Mouse (Mus musculus) spleen, adult 2 months (tissue): ENCODE data around the gene C030005K15Rik. TPM values are rescaled to one million over a fixed set of nuclear protein-coding genes. Genes with fewer than 3 reads are reported as not detected.

Experiments used
- DNase-seq, 2 experiments: peaks; one replicate each; pipeline versions ENCODE4 v3.0.0 to v3.0.0-alpha.2; 2012 to 2021; ENCODE audit warnings: low spot score in 2 of 2, low read depth in 1 of 2
- H3K27ac ChIP-seq: fragments of 200-500 bp; 2 replicates; pipeline ENCODE4 v1.5.1; 2012; ENCODE audit warnings: low read length, inconsistent platforms; ENCODE audit not compliant: insufficient read depth
- H3K27me3 ChIP-seq: fragments of 200-500 bp; 2 replicates; pipeline ENCODE4 v1.6.1; 2012; ENCODE audit warnings: mild to moderate bottlenecking, moderate library complexity, low read length, inconsistent platforms; ENCODE audit not compliant: control insufficient read depth, insufficient read depth
- H3K36me3 ChIP-seq: fragments of 200-500 bp; 2 replicates; pipeline ENCODE4 v1.6.1; 2012; ENCODE audit warnings: mild to moderate bottlenecking, low read length, inconsistent platforms; ENCODE audit not compliant: control insufficient read depth, insufficient read depth
- H3K4me1 ChIP-seq: fragments of 200-500 bp; 2 replicates; pipeline ENCODE4 v1.6.1; 2011; ENCODE audit warnings: inconsistent platforms; ENCODE audit not compliant: control insufficient read depth, insufficient read depth, insufficient read length
- H3K4me3 ChIP-seq: fragments of 200-500 bp; 2 replicates; pipeline ENCODE4 v1.5.1; 2011; ENCODE audit warnings: mild to moderate bottlenecking, inconsistent platforms; ENCODE audit not compliant: insufficient read depth, insufficient read length; ENCODE audit errors: extremely low read depth
- CTCF ChIP-seq: fragments of 200-500 bp; IDR thresholded peaks from 2 replicates; pipeline ENCODE4 v1.5.1; 2011; ENCODE audit warnings: mild to moderate bottlenecking, inconsistent platforms; ENCODE audit not compliant: insufficient read depth, insufficient read length, insufficient replicate concordance; ENCODE audit errors: extremely low read depth
- POLR2A ChIP-seq: fragments of 200-500 bp; IDR thresholded peaks from 2 replicates; pipeline ENCODE4 v1.6.1; 2011; ENCODE audit warnings: low read depth, low read length, inconsistent platforms
- WGBS: fragments of 180-500 bp; shearing (Covaris S2); methylation state at CpG from one replicate; pipeline ENCODE4 v1.1.7; 2018; 5-methylcytosine and 5-hydroxymethylcytosine counted together
- polyA plus RNA-seq: library from polyadenylated mRNA; depleted of rRNA; stranded (reverse); fragments of >200 nt; gene quantifications from 2 replicates; pipeline ENCODE4 v1.2.3, GENCODE M21; 2012

The C030005K15Rik gene
- polyA plus RNA-seq, 1 experiment = not detected

DNA sequence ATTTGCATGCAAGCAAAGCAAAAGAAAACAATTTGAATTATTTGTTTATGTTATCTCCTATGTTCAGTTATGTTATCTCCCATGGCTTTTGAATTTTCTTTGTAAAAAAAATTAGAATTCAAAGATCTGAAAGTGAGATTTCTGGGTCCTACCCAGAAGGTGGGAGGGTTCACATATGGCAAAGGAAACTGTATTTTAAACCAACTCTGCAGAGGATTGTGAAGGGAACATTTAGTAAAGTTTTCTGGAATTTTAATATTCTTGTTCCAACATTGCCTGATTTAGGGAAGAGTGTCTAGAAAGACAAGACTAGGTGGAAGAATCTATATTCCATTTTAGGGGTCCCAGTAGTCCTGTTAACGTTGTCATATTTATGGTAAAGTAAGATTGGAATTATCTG lies 9.3 kb downstream of the C030005K15Rik start:
- Histone ChIP-seq H3K36me3 (no peaks in the 10 kb centered on the region), H3K27me3 (no peaks in the 10 kb centered on the region), H3K27ac (no peak overlapping the region), H3K4me3 (no peak overlapping the region), H3K4me1 (no peaks in the 10 kb centered on the region)
- no peak for DNase-seq
- 72% methylated on average over 1 of the region's 1 CpGs for WGBS
- no peak for TF ChIP-seq CTCF
- no peak for TF ChIP-seq POLR2A

- Histone ChIP-seq H3K27ac (no peak overlapping the region), H3K4me3 (no peak overlapping the region), H3K36me3 (no peaks in the 10 kb centered on the region), H3K4me1 (no peaks in the 10 kb centered on the region), H3K27me3 (no peaks in the 10 kb centered on the region)
- TF ChIP-seq CTCF (no peak), POLR2A (no peak)
- 92% methylated on average over 3 of the region's 3 CpGs for WGBS
- no peak for DNase-seq
These were observed 11.2 kb downstream of the C030005K15Rik start for GRCm38 (mm10) chr10:97715289-97715906.

- DNase-seq = no peak
- Histone ChIP-seq H3K4me3 (no peak overlapping the region), H3K36me3 (no peaks in the 10 kb centered on the region), H3K27ac (no peak overlapping the region), H3K27me3 (no peaks in the 10 kb centered on the region), H3K4me1 (no peaks in the 10 kb centered on the region)
- TF ChIP-seq POLR2A (no peak), CTCF (no peak)
- 76% methylated on average over 4 of the region's 4 CpGs for WGBS
These were observed 12.0 kb downstream of the C030005K15Rik start for GRCm38 (mm10) chr10:97714584-97714983.

- 4% methylated on average over 5 of the region's 5 CpGs for WGBS
- Histone ChIP-seq H3K27ac (no peak overlapping the region), H3K4me1 (no peaks in the 10 kb centered on the region), H3K36me3 (no peaks in the 10 kb centered on the region), H3K27me3 (no peaks in the 10 kb centered on the region), H3K4me3 (no peak overlapping the region)
- DNase-seq = no peak
- TF ChIP-seq POLR2A (no peak), CTCF (peak; percentile 38; the same call in 1 of the 2 replicates)
These were observed 13.9 kb downstream of the C030005K15Rik start for GRCm38 (mm10) chr10:97712687-97713086.

DNA sequence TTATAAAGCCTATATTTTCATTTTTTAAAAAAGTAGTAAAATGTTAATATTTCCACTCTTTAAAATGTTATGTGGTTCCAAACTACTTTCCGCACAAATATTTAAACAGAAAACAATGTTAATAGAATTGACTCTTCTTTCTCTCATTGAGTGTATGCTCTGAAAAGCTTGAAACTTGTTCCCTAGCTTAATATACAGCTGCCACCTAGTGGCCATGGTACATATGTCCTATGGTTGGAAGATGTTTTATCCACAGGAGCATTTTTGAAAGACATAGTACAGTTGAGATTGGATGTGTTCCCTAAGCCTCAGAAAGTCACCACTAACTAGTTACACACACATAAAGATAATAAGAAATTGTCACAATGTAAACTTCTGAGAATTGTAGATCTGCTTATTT lies 22.0 kb downstream of the C030005K15Rik start:
- Histone ChIP-seq H3K36me3 (no peaks in the 10 kb centered on the region), H3K27me3 (no peaks in the 10 kb centered on the region), H3K4me3 (no peak overlapping the region), H3K27ac (no peak overlapping the region), H3K4me1 (no peaks in the 10 kb centered on the region)
- TF ChIP-seq CTCF (no peak), POLR2A (no peak)
- 56% methylated on average over 1 of the region's 1 CpGs for WGBS
- no peak for DNase-seq

GRCm38 (mm10) chr10:97702321-97702720 lies 24.2 kb downstream of the C030005K15Rik start:
- DNase-seq = no peak
- Histone ChIP-seq H3K4me3 (no peak overlapping the region), H3K27ac (no peak overlapping the region), H3K27me3 (no peaks in the 10 kb centered on the region), H3K36me3 (no peaks in the 10 kb centered on the region), H3K4me1 (no peaks in the 10 kb centered on the region)
- TF ChIP-seq POLR2A = no peak
- no peak for TF ChIP-seq CTCF

- TF ChIP-seq CTCF = no peak
- H3K36me3 ChIP-seq = no peaks in the 10 kb centered on the region
- no peak overlapping the region for H3K27ac ChIP-seq
- H3K4me1 ChIP-seq = no peaks in the 10 kb centered on the region
- no peak for DNase-seq
- H3K4me3 ChIP-seq = no peak overlapping the region
- WGBS = 96% methylated on average over 37 of the region's 37 CpGs
- no peaks in the 10 kb centered on the region for H3K27me3 ChIP-seq
These were observed 33.0 kb downstream of the C030005K15Rik start for GRCm38 (mm10) chr10:97693398-97694135.

DNA sequence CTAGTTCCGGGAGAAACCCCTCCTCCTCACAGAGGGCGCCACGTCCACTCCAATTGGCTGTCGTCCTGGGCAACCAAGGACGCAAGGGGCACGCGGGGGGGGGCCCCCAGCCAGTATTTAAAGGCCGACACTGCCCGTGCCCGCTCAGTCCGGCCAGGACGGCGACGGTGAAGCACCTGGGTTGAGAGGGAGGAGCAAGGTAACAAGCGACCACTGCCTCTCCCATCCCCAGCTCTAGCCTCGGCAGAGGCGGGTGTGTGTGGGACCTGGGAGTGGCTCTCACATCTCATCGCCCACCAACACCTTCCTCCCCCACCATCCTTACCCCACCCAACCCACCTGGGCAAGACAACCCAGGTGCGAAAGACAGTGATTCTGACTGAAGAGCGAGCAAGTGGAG lies 33.6 kb downstream of the C030005K15Rik start, which contains the start of gene Ccer1:
TSS of gene Ccer1 (plus strand) at position 147 of the 400 bp plus-strand sequence.
- Histone ChIP-seq H3K27me3 (no peaks in the 10 kb centered on the region), H3K36me3 (no peaks in the 10 kb centered on the region), H3K4me1 (no peaks in the 10 kb centered on the region), H3K27ac (no peak within 1 kb of the TSS), H3K4me3 (no peak within 1 kb of the TSS)
- WGBS = 82% methylated on average over 20 of the region's 20 CpGs
- DNase-seq = no peak
- no peak for TF ChIP-seq POLR2A
